10 mouse cellular contexts compared by ENCODE assay signal in the genomic region with DNA sequence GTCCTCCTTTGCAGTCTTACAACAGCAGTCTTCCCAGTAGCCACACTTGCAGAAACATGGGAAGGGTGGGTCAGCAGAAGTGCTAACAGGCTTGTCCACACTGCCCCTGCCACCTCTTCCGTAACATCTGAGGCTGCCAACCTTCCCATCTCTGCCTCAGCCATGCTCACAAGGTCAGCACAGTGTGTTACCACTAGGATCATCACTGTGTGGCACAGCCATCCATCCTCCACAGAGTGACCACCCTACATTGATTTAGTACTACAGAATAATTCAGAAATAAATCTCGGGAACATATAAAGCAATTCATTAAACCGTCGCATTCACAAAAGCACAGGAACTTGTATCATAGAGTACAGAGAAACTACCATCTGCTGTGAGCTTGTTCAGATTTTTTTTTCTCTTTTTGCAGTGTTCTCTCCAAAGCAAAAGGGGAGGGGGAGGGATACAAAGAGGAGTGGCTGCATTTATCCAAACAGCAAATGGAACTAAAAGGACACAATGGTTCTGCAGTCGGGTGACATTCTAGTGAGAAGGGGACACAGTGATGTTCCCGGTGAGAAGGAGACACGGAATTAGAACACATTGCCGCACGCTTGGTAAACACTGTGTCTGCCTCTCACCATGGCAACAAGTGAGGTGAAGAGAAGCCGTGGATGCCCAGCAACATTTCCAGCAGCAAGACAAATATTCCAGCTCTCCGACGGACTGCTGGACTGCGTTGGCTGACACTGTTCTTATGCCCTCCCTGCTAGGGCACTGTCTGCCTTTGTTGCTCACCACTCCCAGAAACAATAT.
A peak's percentile ranks its signal among the peaks of the same experiment; 100 is the strongest.
DNase-seq lines count a peak whose midpoint lies in the region; ATAC-seq and TF ChIP-seq lines count a peak whose summit lies in the region.
"Had no signal": no experiment of that assay in that cellular context is flagged by ENCODE, and none has a peak within 500 bp of the region (broad histone marks: within the 10 kb centered on the region; RNA-seq: fewer than 3 reads in every experiment).

No protein-coding gene starts in this region.

- no peaks in the 10 kb centered on the region for H3K36me3 ChIP-seq in heart, embryonic 11.5 days (ENCODE audit: control insufficient read depth, insufficient read depth, low read length)
- H3K36me3 ChIP-seq in forebrain, postnatal 0 days (ENCODE audit: insufficient read depth) = no peaks in the 10 kb centered on the region
- H3K36me3 ChIP-seq in midbrain, embryonic 14.5 days (ENCODE audit: control insufficient read depth, insufficient read depth, low read length) = no peaks in the 10 kb centered on the region
- no peaks in the 10 kb centered on the region for H3K36me3 ChIP-seq in kidney, embryonic 14.5 days (ENCODE audit: control insufficient read depth, insufficient read depth, low read length)

- peak overlapping the region; percentile 50 for H3K27ac ChIP-seq in heart, embryonic 11.5 days (ENCODE audit: low read depth, low read length)
- H3K27ac ChIP-seq in forebrain, postnatal 0 days (ENCODE audit: low read depth, low read length) = peak overlapping the region; percentile 31; the same call in 1 of the 2 replicates
- H3K27ac ChIP-seq in midbrain, embryonic 14.5 days (replicated peaks; ENCODE audit: low read depth, low read length) = no peak overlapping the region
- H3K27ac ChIP-seq in kidney, embryonic 14.5 days (ENCODE audit: low read depth, low read length) = no peak overlapping the region
- H3K27ac ChIP-seq: liver, embryonic 14.5 days had no signal

- H3K27me3 ChIP-seq in heart, embryonic 11.5 days (ENCODE audit: control insufficient read depth, insufficient read depth, low read length) = no peaks in the 10 kb centered on the region
- H3K27me3 ChIP-seq in forebrain, postnatal 0 days (ENCODE audit: insufficient read depth, low read length) = no peaks in the 10 kb centered on the region
- H3K27me3 ChIP-seq in midbrain, embryonic 14.5 days (ENCODE audit: control insufficient read depth, insufficient read depth, low read length) = no peaks in the 10 kb centered on the region
- H3K27me3 ChIP-seq in kidney, embryonic 14.5 days (ENCODE audit: control insufficient read depth, insufficient read depth, low read length) = no peaks in the 10 kb centered on the region

- H3K4me3 ChIP-seq in heart, embryonic 11.5 days (ENCODE audit: low read depth, low read length) = no peak overlapping the region
- H3K4me3 ChIP-seq in forebrain, postnatal 0 days (ENCODE audit: low read depth, low read length) = no peak overlapping the region
- H3K4me3 ChIP-seq in midbrain, embryonic 14.5 days (replicated peaks; ENCODE audit: low read depth, low read length) = no peak overlapping the region
- no peak overlapping the region for H3K4me3 ChIP-seq in kidney, embryonic 14.5 days (ENCODE audit: low read length)

- peak overlapping the region; percentile 52; the same call in 1 of the 2 replicates for H3K9ac ChIP-seq in heart, embryonic 11.5 days (ENCODE audit: low read depth, low read length)
- H3K9ac ChIP-seq in forebrain, postnatal 0 days = peak overlapping the region; percentile 29
- no peak overlapping the region for H3K9ac ChIP-seq in midbrain, embryonic 14.5 days (replicated peaks; ENCODE audit: low read length)
- no peak overlapping the region for H3K9ac ChIP-seq in kidney, embryonic 14.5 days (ENCODE audit: low read depth, low read length)
- H3K9ac ChIP-seq: liver, embryonic 14.5 days had no signal

- peaks cover 27% of the 10 kb centered on the region for H3K4me1 ChIP-seq in heart, embryonic 11.5 days (ENCODE audit: control insufficient read depth, insufficient read depth, low read length)
- peaks cover 7% of the 10 kb centered on the region; the same call in 1 of the 2 replicates for H3K4me1 ChIP-seq in forebrain, postnatal 0 days (ENCODE audit: insufficient read depth)
- peaks cover 9% of the 10 kb centered on the region for H3K4me1 ChIP-seq in midbrain, embryonic 14.5 days (ENCODE audit: control insufficient read depth, insufficient read depth, low read length)
- no peaks in the 10 kb centered on the region for H3K4me1 ChIP-seq in kidney, embryonic 14.5 days (ENCODE audit: control insufficient read depth, insufficient read depth, low read length)

- no peaks in the 10 kb centered on the region for H3K9me3 ChIP-seq in heart, embryonic 11.5 days (replicated peaks; ENCODE audit: control insufficient read depth, low read length)
- H3K9me3 ChIP-seq in forebrain, postnatal 0 days (ENCODE audit: low read length) = no peaks in the 10 kb centered on the region
- H3K9me3 ChIP-seq in midbrain, embryonic 14.5 days (ENCODE audit: control insufficient read depth, low read length) = no peaks in the 10 kb centered on the region
- no peaks in the 10 kb centered on the region for H3K9me3 ChIP-seq in kidney, embryonic 14.5 days (ENCODE audit: control insufficient read depth, low read length)

- no peak for TF ChIP-seq CTCF in forebrain, postnatal 0 days (IDR thresholded peaks at IDR 0.05; ENCODE audit: low read depth)

- ATAC-seq in heart, embryonic 11.5 days (replicated peaks; ENCODE audit: insufficient number of reproducible peaks, low FRiP score, low TSS enrichment) = no peak
- ATAC-seq in forebrain, postnatal 0 days = peak; percentile 73
- no peak for ATAC-seq in midbrain, embryonic 14.5 days (ENCODE audit: low FRiP score, low TSS enrichment)
- ATAC-seq in kidney, embryonic 14.5 days (ENCODE audit: low FRiP score, low TSS enrichment) = no peak

- WGBS in heart, embryonic 11.5 days (ENCODE audit: insufficient replicate concordance) = 73% methylated on average over 13 of the region's 13 CpGs
- WGBS in forebrain, postnatal 0 days = 26% methylated on average over 13 of the region's 13 CpGs
- WGBS in midbrain, embryonic 14.5 days = 41% methylated on average over 13 of the region's 13 CpGs
- 84% methylated on average over 13 of the region's 13 CpGs for WGBS in kidney, embryonic 14.5 days

- peak overlapping the region; percentile 8 for H3K4me2 ChIP-seq in heart, embryonic 11.5 days
- H3K4me2 ChIP-seq in forebrain, postnatal 0 days (ENCODE audit: low read depth) = peak overlapping the region; percentile 31
- H3K4me2 ChIP-seq in midbrain, embryonic 14.5 days (ENCODE audit: low read length) = no peak overlapping the region
- no peak overlapping the region for H3K4me2 ChIP-seq in kidney, embryonic 14.5 days (replicated peaks; ENCODE audit: low read depth, low read length)

- DNase-seq in heart, adult 8-10 months (ENCODE audit: low spot score) = no peak
- peak; percentile 69 for DNase-seq in brain, adult 2 months (ENCODE audit: low read depth, low spot score)
- DNase-seq in forebrain, postnatal 0 days = peak; percentile 78
- DNase-seq in midbrain, embryonic 14.5 days = peak; percentile 40
- no peak for DNase-seq in B cell, adult 2 months
- DNase-seq in gastrocnemius, adult 8-10 months (ENCODE audit: low spot score in 2 of 2) = no peak
- DNase-seq: cerebellum, adult 8-10 months had no signal

Comparison
In these comparisons a context has a peak if more than half of its experiments do, and no peak if none do; other contexts are left out.
1. H3K27ac ChIP-seq: peak in heart, embryonic 11.5 days (single experiment) and forebrain, postnatal 0 days (single experiment); none in midbrain, embryonic 14.5 days (single experiment) and kidney, embryonic 14.5 days (single experiment).
2. H3K4me2 ChIP-seq: peak in heart, embryonic 11.5 days (single experiment) and forebrain, postnatal 0 days (single experiment); none in midbrain, embryonic 14.5 days (single experiment) and kidney, embryonic 14.5 days (single experiment).
3. H3K9ac ChIP-seq: peak in heart, embryonic 11.5 days (single experiment) and forebrain, postnatal 0 days (single experiment); none in midbrain, embryonic 14.5 days (single experiment) and kidney, embryonic 14.5 days (single experiment).
4. DNase-seq: peak in brain, adult 2 months (single experiment), forebrain, postnatal 0 days (single experiment) and midbrain, embryonic 14.5 days (single experiment); none in heart, adult 8-10 months (single experiment), B cell, adult 2 months (0 of 2) and gastrocnemius, adult 8-10 months (0 of 2).